Mouse (Mus musculus) ES-E14 (cell line): ENCODE data around the gene Ift140.

Experiments used
- HCFC1 ChIP-seq: IDR thresholded peaks from 2 replicates; pipeline ENCODE4 v1.6.1; 2012; ENCODE audit warnings: low read length, inconsistent platforms, borderline replicate concordance; ENCODE audit not compliant: insufficient read depth
- ZC3H11A ChIP-seq: IDR thresholded peaks from 2 replicates; pipeline ENCODE4 v1.6.1; 2012; ENCODE audit warnings: low read depth, mild to moderate bottlenecking, inconsistent platforms, low read length, borderline replicate concordance
- ZNF384 ChIP-seq: IDR thresholded peaks from 2 replicates; pipeline ENCODE4 v1.6.1; 2012; ENCODE audit warnings: low read depth, low read length, inconsistent platforms

GRCm38 (mm10) chr17:24987221-24987620, 28.7 kb upstream of the Ift140 start:
- no peak for TF ChIP-seq ZNF384
- no peak for TF ChIP-seq HCFC1
- TF ChIP-seq ZC3H11A: no peak
